Mouse (Mus musculus) kidney, embryonic 14.5 days (tissue): ENCODE measurements around the gene Etv5. TPM values are rescaled to one million over a fixed set of nuclear protein-coding genes. Genes with fewer than 3 reads are reported as not detected.

Experiments used
- ATAC-seq: fragments of 200-750 bp; cut with Nextera tagmentation; 2 replicates; pipeline ENCODE4 v1.8.0; 2017; ENCODE audit warnings: moderate number of reproducible peaks, mild to moderate bottlenecking, moderate TSS enrichment, moderate library complexity; ENCODE audit not compliant: low FRiP score, low TSS enrichment
- H3K27ac ChIP-seq: fragments of 300-500 bp; sonication (generic); 2 replicates; pipeline ENCODE4 v1.5.1; 2014; ENCODE audit warnings: low read depth, mild to moderate bottlenecking, low read length, moderate library complexity, mixed read lengths
- H3K27me3 ChIP-seq: fragments of 300-500 bp; sonication (generic); 2 replicates; pipeline ENCODE4 v1.6.1; 2014; ENCODE audit warnings: mild to moderate bottlenecking, low read length; ENCODE audit not compliant: control insufficient read depth, insufficient read depth
- H3K36me3 ChIP-seq: fragments of 300-500 bp; sonication (generic); 2 replicates; pipeline ENCODE4 v1.6.1; 2014; ENCODE audit warnings: low read length, mixed read lengths; ENCODE audit not compliant: control insufficient read depth, insufficient read depth
- H3K4me1 ChIP-seq: fragments of 300-500 bp; sonication (generic); 2 replicates; pipeline ENCODE4 v1.6.1; 2014; ENCODE audit warnings: low read length, mixed read lengths; ENCODE audit not compliant: control insufficient read depth, insufficient read depth
- H3K4me2 ChIP-seq: fragments of 300-500 bp; sonication (generic); replicated peaks from 2 replicates; pipeline ENCODE4 v1.6.1; 2014; ENCODE audit warnings: low read depth, mild to moderate bottlenecking, low read length
- H3K4me3 ChIP-seq: fragments of 300-500 bp; sonication (generic); 2 replicates; pipeline ENCODE4 v1.5.1; 2014; ENCODE audit warnings: mild to moderate bottlenecking, low read length
- H3K9ac ChIP-seq: fragments of 300-500 bp; sonication (generic); 2 replicates; pipeline ENCODE4 v1.6.1; 2014; ENCODE audit warnings: low read depth, mild to moderate bottlenecking, low read length, moderate library complexity
- H3K9me3 ChIP-seq: fragments of 300-500 bp; sonication (generic); 2 replicates; pipeline ENCODE4 v1.6.1; 2016; ENCODE audit warnings: low read length; ENCODE audit not compliant: control insufficient read depth
- WGBS: fragments of 180-500 bp; shearing (Covaris S2); extraction: QIAGEN DNeasy Blood & Tissue Kit; methylation state at CpG from one replicate; pipeline ENCODE4 v1.1.7; 2014; 5-methylcytosine and 5-hydroxymethylcytosine counted together
- polyA plus RNA-seq: library from polyadenylated mRNA; unstranded; fragments of >200 nt; fragmentation: Nextera tagmentation; extraction: Ambion mirVana; gene quantifications from 2 replicates; pipeline ENCODE4 v1.2.1, GENCODE M21; 2014

Gene Etv5
- polyA plus RNA-seq, 1 experiment from 2014 or later = 68.0 TPM

GRCm38 (mm10) chr16:22460960-22461359 is 21.4 kb upstream of the Etv5 start:
- Histone ChIP-seq H3K4me3 (no peak overlapping the region), H3K4me1 (no peaks in the 10 kb centered on the region), H3K36me3 (no peaks in the 10 kb centered on the region), H3K4me2 (no peak overlapping the region), H3K9me3 (no peaks in the 10 kb centered on the region), H3K27me3 (no peaks in the 10 kb centered on the region), H3K9ac (no peak overlapping the region), H3K27ac (no peak overlapping the region)
- WGBS = 75% methylated on average over 1 of the region's 1 CpGs
- no peak for ATAC-seq

- 85% methylated on average over 9 of the region's 9 CpGs for WGBS
- Histone ChIP-seq H3K4me1 (no peaks in the 10 kb centered on the region), H3K36me3 (no peaks in the 10 kb centered on the region), H3K4me3 (no peak overlapping the region), H3K9ac (no peak overlapping the region), H3K27me3 (no peaks in the 10 kb centered on the region), H3K27ac (no peak overlapping the region), H3K9me3 (no peaks in the 10 kb centered on the region), H3K4me2 (no peak overlapping the region)
- ATAC-seq = no peak
Observed at GRCm38 (mm10) chr16:22452082-22452481, 12.6 kb upstream of the Etv5 start.

DNA sequence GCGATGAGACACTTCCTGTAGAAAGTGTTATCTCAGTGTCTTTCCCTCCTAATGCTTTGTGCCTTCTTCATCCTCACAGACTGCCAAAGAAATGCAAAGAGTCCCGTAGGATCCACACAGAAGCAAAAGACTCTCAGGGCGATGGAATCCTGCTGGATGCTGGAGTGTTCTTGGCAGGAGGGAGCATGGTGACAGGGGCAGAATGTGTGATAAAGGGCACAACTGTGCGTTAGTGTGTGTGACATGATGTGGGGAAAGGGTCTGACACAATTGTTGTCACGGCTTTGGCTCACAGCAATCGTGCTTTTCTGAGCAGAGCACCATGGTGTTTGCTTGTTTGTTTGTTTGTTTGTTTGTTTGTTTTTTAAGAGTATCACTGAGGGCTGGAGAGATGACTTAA is 8.6 kb upstream of the Etv5 start:
- Histone ChIP-seq H3K4me1 (no peaks in the 10 kb centered on the region), H3K9ac (no peak overlapping the region), H3K36me3 (no peaks in the 10 kb centered on the region), H3K27me3 (no peaks in the 10 kb centered on the region), H3K27ac (no peak overlapping the region), H3K4me3 (no peak overlapping the region), H3K4me2 (no peak overlapping the region), H3K9me3 (no peaks in the 10 kb centered on the region)
- ATAC-seq = no peak
- 85% methylated on average over 6 of the region's 6 CpGs for WGBS

GRCm38 (mm10) chr16:22444786-22445185 is 5.3 kb upstream of the Etv5 start:
- WGBS = 61% methylated on average over 6 of the region's 6 CpGs
- H3K4me2 ChIP-seq = no peak overlapping the region

GRCm38 (mm10) chr16:22442202-22442601 is 2.7 kb upstream of the Etv5 start:
- H3K9ac ChIP-seq = no peak overlapping the region
- no peaks in the 10 kb centered on the region for H3K27me3 ChIP-seq
- no peak overlapping the region for H3K4me2 ChIP-seq
- no peaks in the 10 kb centered on the region for H3K4me1 ChIP-seq
- H3K36me3 ChIP-seq = no peaks in the 10 kb centered on the region
- H3K4me3 ChIP-seq = no peak overlapping the region
- WGBS = 72% methylated on average over 7 of the region's 7 CpGs
- H3K27ac ChIP-seq = no peak overlapping the region
- H3K9me3 ChIP-seq = no peaks in the 10 kb centered on the region
- no peak for ATAC-seq

More at GRCm38 (mm10) chr16:22444786-22445185, 5.3 kb upstream of the Etv5 start:
- H3K4me3 ChIP-seq = no peak overlapping the region
- no peak overlapping the region for H3K9ac ChIP-seq
- no peak overlapping the region for H3K27ac ChIP-seq
- ATAC-seq = no peak
- H3K36me3 ChIP-seq = no peaks in the 10 kb centered on the region
- no peaks in the 10 kb centered on the region for H3K9me3 ChIP-seq
- H3K27me3 ChIP-seq = no peaks in the 10 kb centered on the region
- H3K4me1 ChIP-seq = no peaks in the 10 kb centered on the region

DNA sequence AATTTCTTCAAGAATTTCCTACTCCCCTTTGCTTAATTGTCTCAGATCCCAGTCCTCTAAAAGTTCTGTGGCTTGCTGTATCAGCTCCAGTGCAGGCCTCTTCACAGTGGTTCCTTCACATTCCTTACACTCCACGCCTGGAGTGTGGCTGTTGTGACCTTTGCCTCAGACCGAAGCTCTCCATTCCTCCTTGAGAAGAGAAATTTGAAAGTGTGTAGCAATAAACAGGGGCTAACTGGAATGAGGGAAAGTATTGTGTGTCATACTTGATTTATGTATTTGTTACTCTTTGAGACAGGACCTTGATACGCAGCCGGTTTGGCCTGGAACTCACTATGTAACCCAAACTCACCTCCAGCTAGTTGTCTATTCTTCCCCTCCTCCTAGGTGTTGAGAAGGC is 1.8 kb upstream of the Etv5 start:
- Histone ChIP-seq H3K9ac (no peak overlapping the region), H3K27me3 (no peaks in the 10 kb centered on the region), H3K27ac (no peak overlapping the region; the same call in 1 of the 2 replicates), H3K36me3 (no peaks in the 10 kb centered on the region), H3K4me3 (no peak overlapping the region), H3K9me3 (no peaks in the 10 kb centered on the region), H3K4me1 (no peaks in the 10 kb centered on the region), H3K4me2 (no peak overlapping the region)
- ATAC-seq = no peak
- WGBS = 64% methylated on average over 4 of the region's 4 CpGs

DNA sequence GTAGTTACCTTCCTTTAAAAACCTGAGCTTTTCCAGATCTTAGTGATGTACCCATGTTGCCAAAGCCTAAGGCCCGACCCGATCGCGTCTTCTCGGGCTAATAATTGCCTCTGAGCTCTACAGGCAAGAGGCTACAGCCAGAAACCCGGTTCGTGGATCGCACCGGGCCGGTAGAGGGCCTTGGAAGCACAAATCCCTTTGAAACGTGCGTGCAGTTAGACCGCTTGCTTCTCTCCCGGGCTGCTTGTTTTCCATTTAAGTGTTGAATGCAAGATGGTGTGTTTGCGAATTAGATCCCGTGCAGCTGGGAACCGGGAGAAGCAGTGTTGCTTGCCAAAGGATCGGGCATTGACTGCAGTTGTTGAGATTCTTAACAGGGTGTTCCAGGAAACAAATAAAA is 750 bp upstream of the Etv5 start:
- peak overlapping the region; percentile 72 for H3K4me2 ChIP-seq
- H3K9ac ChIP-seq = peak overlapping the region; percentile 53
- H3K4me1 ChIP-seq = peaks cover 4% of the 10 kb centered on the region; the same call in 1 of the 2 replicates
- WGBS = under 1% methylated on average over 18 of the region's 18 CpGs
- H3K27ac ChIP-seq = peak overlapping the region; percentile 90
- ATAC-seq = no peak
- H3K36me3 ChIP-seq = peaks cover 5% of the 10 kb centered on the region; the same call in 1 of the 2 replicates
- H3K27me3 ChIP-seq = no peaks in the 10 kb centered on the region
- H3K4me3 ChIP-seq = peak overlapping the region; percentile 43
- H3K9me3 ChIP-seq = no peaks in the 10 kb centered on the region

- WGBS = under 1% methylated on average over 58 of the region's 59 CpGs
Observed at GRCm38 (mm10) chr16:22438441-22439373, 812 bp downstream of the Etv5 start.

DNA sequence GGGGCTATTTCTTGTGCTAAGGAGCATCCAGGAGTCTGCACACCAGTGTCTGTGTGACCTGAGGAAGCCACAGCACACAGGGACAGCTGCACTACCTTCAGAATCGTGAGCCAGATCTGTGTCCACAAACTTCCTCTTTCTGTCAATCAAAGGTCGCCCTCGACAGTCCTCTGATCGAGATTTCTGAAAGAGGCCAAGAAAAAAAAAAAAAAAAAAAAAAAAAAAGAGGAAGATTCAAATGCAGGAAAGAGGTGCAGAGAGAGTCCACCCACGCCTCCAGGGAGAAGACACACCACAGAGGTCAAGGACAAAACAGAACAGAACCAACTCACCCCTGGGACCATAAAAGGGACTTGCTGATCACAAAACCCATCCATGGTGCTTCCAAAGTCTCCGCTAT is 3.4 kb downstream of the Etv5 start:
- H3K27ac ChIP-seq = no peak overlapping the region
- H3K27me3 ChIP-seq = no peaks in the 10 kb centered on the region
- peaks cover 28% of the 10 kb centered on the region for H3K4me1 ChIP-seq
- 0 out of 2 replicates have a peak overlapping the region, but pooled peaks have one; percentile 8 for H3K4me2 ChIP-seq
- no peaks in the 10 kb centered on the region for H3K9me3 ChIP-seq
- no peak for ATAC-seq
- peaks cover 5% of the 10 kb centered on the region; the same call in 1 of the 2 replicates for H3K36me3 ChIP-seq
- WGBS = 50% methylated on average over 6 of the region's 6 CpGs
- no peak overlapping the region for H3K9ac ChIP-seq
- no peak overlapping the region for H3K4me3 ChIP-seq

More at GRCm38 (mm10) chr16:22438441-22439373, 812 bp downstream of the Etv5 start:
- Histone ChIP-seq H3K4me1 (peaks cover 20% of the 10 kb centered on the region), H3K27me3 (no peaks in the 10 kb centered on the region), H3K36me3 (peaks cover 5% of the 10 kb centered on the region; the same call in 1 of the 2 replicates), H3K9ac (peak overlapping the region; percentile 85), H3K4me3 (peak overlapping the region; percentile 87), H3K27ac (peak overlapping the region; percentile 83), H3K9me3 (no peaks in the 10 kb centered on the region), H3K4me2 (peak overlapping the region; percentile 75)
- peak; percentile 36 for ATAC-seq
